Comparison of ENCODE assay signal across 15 mouse cellular contexts in genomic region chr1:24133853-24134252, GRCm38 (mm10). TPM values are rescaled to one million over a fixed set of nuclear protein-coding genes. Genes with fewer than 3 reads are reported as not detected.
DNase-seq lines count a peak whose midpoint lies in the region; ATAC-seq and TF ChIP-seq lines count a peak whose summit lies in the region.
"Had no signal": no experiment of that assay in that cellular context is flagged by ENCODE, and none has a peak within 500 bp of the region (broad histone marks: within the 10 kb centered on the region; RNA-seq: fewer than 3 reads in every experiment).

No protein-coding gene starts in this region.

- peak; percentile 38; the same call in 1 of the 2 replicates for ATAC-seq in hindbrain, postnatal 0 days
- ATAC-seq in neural tube, embryonic 14.5 days (ENCODE audit: low read depth) = peak; percentile 60; the same call in 1 of the 2 replicates
- ATAC-seq: liver, embryonic 12.5 days had no signal

- H3K4me1 ChIP-seq in cerebellum, adult 2 months (ENCODE audit: control insufficient read depth, insufficient read depth, low read length) = no peaks in the 10 kb centered on the region
- no peaks in the 10 kb centered on the region for H3K4me1 ChIP-seq in hindbrain, postnatal 0 days (ENCODE audit: insufficient read depth, low read length)
- no peaks in the 10 kb centered on the region for H3K4me1 ChIP-seq in neural tube, embryonic 14.5 days (ENCODE audit: control insufficient read depth, insufficient read depth, low read length)
- H3K4me1 ChIP-seq: liver, embryonic 12.5 days had no signal

- 40% methylated on average over 19 of the region's 19 CpGs for WGBS in cerebellum, adult 2 months
- 44% methylated on average over 19 of the region's 19 CpGs for WGBS in hindbrain, postnatal 0 days
- WGBS in neural tube, embryonic 14.5 days = 42% methylated on average over 19 of the region's 19 CpGs

- TF ChIP-seq POLR2A in cerebellum, adult 2 months (IDR thresholded peaks at IDR 0.05; ENCODE audit: borderline replicate concordance, insufficient read depth, low read length) = no peak

- no peaks in the 10 kb centered on the region for H3K36me3 ChIP-seq in hindbrain, postnatal 0 days (ENCODE audit: insufficient read depth, low read length)
- no peaks in the 10 kb centered on the region for H3K36me3 ChIP-seq in neural tube, embryonic 14.5 days (ENCODE audit: control insufficient read depth, insufficient read depth, low read length)
- H3K36me3 ChIP-seq: liver, embryonic 12.5 days had no signal

- H3K9ac ChIP-seq in hindbrain, postnatal 0 days (replicated peaks; ENCODE audit: low read length) = no peak overlapping the region
- no peak overlapping the region for H3K9ac ChIP-seq in neural tube, embryonic 14.5 days (replicated peaks; ENCODE audit: low read depth, low read length)
- H3K9ac ChIP-seq: liver, embryonic 12.5 days had no signal

- TF ChIP-seq CTCF in cerebellum, adult 2 months (IDR thresholded peaks at IDR 0.05; ENCODE audit: borderline replicate concordance, insufficient read depth, low read depth, low read length) = no peak
- no peak for TF ChIP-seq CTCF in layer of hippocampus, adult 2 months (conservative IDR thresholded peaks at IDR 0.05)
- TF ChIP-seq CTCF in hindbrain, postnatal 0 days (IDR thresholded peaks at IDR 0.05; ENCODE audit: low read depth) = no peak

- H3K27me3 ChIP-seq in cerebellum, adult 2 months (ENCODE audit: control insufficient read depth, insufficient read depth, low read length) = no peaks in the 10 kb centered on the region
- no peaks in the 10 kb centered on the region for H3K27me3 ChIP-seq in hindbrain, postnatal 0 days (ENCODE audit: insufficient read depth, low read length)
- H3K27me3 ChIP-seq in neural tube, embryonic 14.5 days (ENCODE audit: control insufficient read depth, insufficient read depth, low read length) = no peaks in the 10 kb centered on the region

- peak overlapping the region; percentile 17 for H3K4me3 ChIP-seq in cerebellum, adult 2 months (replicated peaks; ENCODE audit: insufficient read depth, low read depth, low read length)
- H3K4me3 ChIP-seq in layer of hippocampus, adult 2 months = peak overlapping the region; percentile 8; the same call in 1 of the 2 replicates
- no peak overlapping the region for H3K4me3 ChIP-seq in hindbrain, postnatal 0 days (ENCODE audit: low read length)
- H3K4me3 ChIP-seq in neural tube, embryonic 14.5 days (ENCODE audit: low read depth, low read length) = no peak overlapping the region
- H3K4me3 ChIP-seq: liver, embryonic 12.5 days had no signal

- H3K4me2 ChIP-seq in hindbrain, postnatal 0 days (ENCODE audit: low read depth, low read length) = peak overlapping the region; percentile 31
- H3K4me2 ChIP-seq in neural tube, embryonic 14.5 days (ENCODE audit: low read depth, low read length) = peak overlapping the region; percentile 8; the same call in 1 of the 2 replicates
- H3K4me2 ChIP-seq: liver, embryonic 12.5 days had no signal

- DNase-seq in cerebellum, adult 2 months = peak; percentile 6 to 9
- DNase-seq in cerebellum, adult 11-12 months = no peak
- no peak for DNase-seq in layer of hippocampus, adult 2 months (ENCODE audit: low spot score in 2 of 2)
- DNase-seq in layer of hippocampus, postnatal 25 days (ENCODE audit: extremely low spot score in 1 of 2, low spot score in 1 of 2) = no peak
- no peak for DNase-seq in hindbrain, postnatal 0 days (ENCODE audit: low spot score)
- no peak for DNase-seq in kidney, postnatal 36 days
- no peak for DNase-seq in kidney, postnatal 14 days
- DNase-seq: layer of hippocampus, adult 9-11 months; lung, postnatal 4 days; spleen, adult 18-20 months had no signal

- H3K9me3 ChIP-seq in hindbrain, postnatal 0 days (ENCODE audit: low read length) = no peaks in the 10 kb centered on the region
- no peaks in the 10 kb centered on the region for H3K9me3 ChIP-seq in neural tube, embryonic 14.5 days (ENCODE audit: control insufficient read depth, low read length)
- H3K9me3 ChIP-seq: liver, embryonic 12.5 days had no signal

- no peak overlapping the region for H3K27ac ChIP-seq in cerebellum, adult 2 months (ENCODE audit: insufficient read depth, low read length)
- H3K27ac ChIP-seq in layer of hippocampus, adult 2 months = no peak overlapping the region
- H3K27ac ChIP-seq in hindbrain, postnatal 0 days = no peak overlapping the region
- H3K27ac ChIP-seq in neural tube, embryonic 14.5 days (ENCODE audit: low read depth, low read length) = no peak overlapping the region
- H3K27ac ChIP-seq: liver, embryonic 12.5 days had no signal

RNA-seq across cellular contexts. Expression of gene Fam135a, which starts 33.7 kb away (rescaled TPM):
- 38.6 and 39.5 TPM in 2 replicates for polyA plus RNA-seq in cerebellum, adult 2 months (2012; rRNA removed)
- 10 to 100 TPM; 24.8 to 29.0 TPM for total RNA-seq in layer of hippocampus, adult 2 months (2021)
- 10 to 100 TPM; 22.2 to 31.3 TPM for total RNA-seq in layer of hippocampus, postnatal 25 days (2021)
- 29.8 and 31.9 TPM in 2 replicates for total RNA-seq in hindbrain, postnatal 0 days (2014; rRNA removed)
- polyA plus RNA-seq in hindbrain, postnatal 0 days (2015; fragmentation: Nextera tagmentation; extraction: Ambion mirVana) = 23.0 and 26.3 TPM in 2 replicates
- 30.0 and 34.9 TPM in 2 replicates for polyA plus RNA-seq in neural tube, embryonic 14.5 days (2014; fragmentation: Nextera tagmentation; extraction: Ambion mirVana)
- total RNA-seq: MEL had no signal

RNA-seq across cellular contexts. Expression of gene Col9a1, which starts 43.6 kb away (rescaled TPM):
- 0.79 and 0.87 TPM in 2 replicates for polyA plus RNA-seq in cerebellum, adult 2 months (2012; rRNA removed)
- total RNA-seq in layer of hippocampus, adult 2 months (2021) = under 1 TPM; 0.31 to 0.42 TPM
- total RNA-seq in layer of hippocampus, postnatal 25 days (2021) = under 1 TPM; 0.66 TPM
- total RNA-seq in hindbrain, postnatal 0 days (2014; rRNA removed) = 2.4 and 3.7 TPM in 2 replicates
- 3.0 TPM in 2 replicates for polyA plus RNA-seq in hindbrain, postnatal 0 days (2015; fragmentation: Nextera tagmentation; extraction: Ambion mirVana)
- polyA plus RNA-seq in neural tube, embryonic 14.5 days (2014; fragmentation: Nextera tagmentation; extraction: Ambion mirVana) = 0.72 and 1.3 TPM in 2 replicates
- total RNA-seq: adrenal gland, adult 18-20 months; hematopoietic stem cell, adult 5-6 weeks; MEL had no signal

Comparison
In these comparisons a context has a peak if more than half of its experiments do, and no peak if none do; other contexts are left out.
1. DNase-seq: peak in cerebellum, adult 2 months (2 of 2); none in cerebellum, adult 11-12 months (single experiment), layer of hippocampus, adult 2 months (0 of 2), layer of hippocampus, postnatal 25 days (0 of 2), hindbrain, postnatal 0 days (single experiment), kidney, postnatal 36 days (0 of 2) and kidney, postnatal 14 days (single experiment).
2. H3K4me3 ChIP-seq: peak in cerebellum, adult 2 months (single experiment) and layer of hippocampus, adult 2 months (single experiment); none in hindbrain, postnatal 0 days (single experiment) and neural tube, embryonic 14.5 days (single experiment).